Mouse (Mus musculus): Measurements from ENCODE around the gene Grb2.

Grb2 gene

GRCm38 (mm10) chr11:115712268-115712667 is 3.9 kb upstream of the Grb2 start:
- no peak for DNase-seq (ENCODE audit: low spot score)

GRCm38 (mm10) chr11:115711133-115711532 is 2.7 kb upstream of the Grb2 start:
- no peak for DNase-seq (ENCODE audit: low spot score)

GRCm38 (mm10) chr11:115709829-115710559 is 1.6 kb upstream of the Grb2 start:
- DNase-seq (ENCODE audit: low spot score), result no peak

DNA sequence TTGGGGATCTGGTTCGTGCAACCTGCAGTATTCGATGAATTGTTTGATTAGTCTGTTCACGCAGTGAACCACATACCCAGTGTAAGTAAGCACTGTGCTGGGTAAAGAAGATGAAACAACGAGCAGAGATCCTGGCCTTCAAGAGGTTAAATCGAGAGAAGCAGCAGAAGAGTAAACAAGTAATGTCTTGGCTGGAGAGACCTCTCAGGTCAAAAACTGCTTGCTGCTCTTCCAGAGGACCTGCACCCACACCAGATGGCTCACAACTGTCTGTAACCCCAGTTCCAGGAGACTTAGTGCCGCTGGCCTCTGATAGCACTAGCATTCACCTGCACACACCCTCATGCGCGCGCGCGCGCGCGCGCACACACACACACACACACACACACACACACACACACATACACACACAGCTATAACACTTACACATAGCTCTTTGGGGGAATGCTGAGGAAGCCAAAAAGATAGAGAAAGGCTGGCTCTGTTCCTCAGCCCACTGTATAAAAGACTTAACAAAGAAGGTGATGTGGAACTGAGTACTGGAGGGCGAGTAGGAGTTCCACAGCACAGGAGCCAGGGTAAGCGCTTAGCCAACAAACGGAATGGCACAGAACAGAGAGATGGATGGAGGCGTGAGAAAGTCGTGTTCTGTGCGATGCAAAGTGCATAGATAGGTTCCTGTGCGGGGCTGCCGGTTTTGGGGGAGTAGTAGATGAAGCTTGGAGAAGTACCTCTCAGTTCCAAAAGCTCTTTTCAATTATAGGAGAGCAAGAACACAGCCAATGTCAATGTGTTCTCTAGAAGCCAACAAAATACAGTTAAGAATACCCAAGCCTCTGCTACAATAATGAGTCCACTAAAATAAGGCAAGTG is 795 bp upstream of the Grb2 start:
- peak; percentile 59 for DNase-seq (ENCODE audit: low spot score)

- DNase-seq (ENCODE audit: low spot score), result peak; percentile 33
These were observed 836 bp downstream of the Grb2 start for GRCm38 (mm10) chr11:115707313-115708208.

DNA sequence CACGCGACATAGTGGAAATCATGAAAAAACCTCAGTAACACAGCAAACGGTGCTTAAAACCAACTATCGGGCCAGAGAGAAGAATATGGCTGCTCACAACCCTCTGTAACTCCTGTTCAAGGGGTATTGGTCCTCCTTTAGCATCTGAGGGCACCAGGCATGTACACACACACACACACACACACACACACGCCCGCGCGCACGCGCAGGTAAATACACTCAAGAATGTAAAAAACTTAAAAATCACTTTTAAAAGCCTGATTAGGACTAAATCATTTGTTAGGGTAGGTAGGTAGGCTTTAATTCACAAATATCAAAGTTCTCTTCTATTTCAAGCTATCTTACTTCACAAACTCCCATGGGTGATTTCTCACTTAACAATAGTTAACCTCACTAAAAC is 1.8 kb downstream of the Grb2 start:
- no peak for DNase-seq (ENCODE audit: low spot score)

DNA sequence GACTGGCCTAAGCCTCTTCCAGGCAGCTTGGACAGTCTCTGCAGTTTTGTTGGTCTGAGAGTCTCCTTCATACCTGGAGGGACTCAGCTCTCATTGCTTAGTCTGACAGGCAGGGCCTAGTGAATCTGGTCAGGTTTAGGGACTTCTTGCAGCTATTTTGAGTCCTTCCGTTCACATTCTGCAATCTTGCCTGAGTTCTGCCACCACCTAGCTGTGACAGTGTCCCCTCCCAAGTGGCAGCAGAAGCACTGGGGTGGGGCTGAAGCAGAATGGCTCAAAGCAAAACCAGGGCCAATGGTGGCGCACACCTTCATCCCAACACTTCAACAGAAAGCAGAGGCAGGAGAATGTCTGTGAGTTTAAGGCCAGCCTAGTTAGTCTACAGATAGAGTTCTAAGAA is 2.8 kb downstream of the Grb2 start:
- no peak for DNase-seq (ENCODE audit: low spot score)

GRCm38 (mm10) chr11:115704648-115705047 is 3.7 kb downstream of the Grb2 start:
- no peak for DNase-seq (ENCODE audit: low spot score)

DNA sequence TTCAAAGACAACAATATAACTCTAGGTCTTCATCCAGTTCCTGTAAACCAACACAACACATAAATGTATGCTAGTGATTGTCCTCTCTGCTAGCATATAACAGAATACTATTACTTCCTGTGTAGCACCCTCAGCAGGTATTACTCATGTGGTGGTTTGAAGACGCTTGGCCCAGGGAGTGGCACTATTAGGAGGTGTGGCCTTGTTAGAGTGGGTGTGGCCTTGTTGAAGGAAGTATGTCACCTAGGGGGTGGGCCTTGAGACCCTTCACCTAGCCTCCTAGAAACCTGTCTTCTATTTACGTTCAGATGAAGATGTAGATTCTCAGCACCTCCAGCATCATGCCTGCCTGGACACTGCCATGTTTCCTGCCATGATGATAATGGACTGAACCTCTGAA is 4.9 kb downstream of the Grb2 start:
- DNase-seq (ENCODE audit: low spot score), result no peak

DNA sequence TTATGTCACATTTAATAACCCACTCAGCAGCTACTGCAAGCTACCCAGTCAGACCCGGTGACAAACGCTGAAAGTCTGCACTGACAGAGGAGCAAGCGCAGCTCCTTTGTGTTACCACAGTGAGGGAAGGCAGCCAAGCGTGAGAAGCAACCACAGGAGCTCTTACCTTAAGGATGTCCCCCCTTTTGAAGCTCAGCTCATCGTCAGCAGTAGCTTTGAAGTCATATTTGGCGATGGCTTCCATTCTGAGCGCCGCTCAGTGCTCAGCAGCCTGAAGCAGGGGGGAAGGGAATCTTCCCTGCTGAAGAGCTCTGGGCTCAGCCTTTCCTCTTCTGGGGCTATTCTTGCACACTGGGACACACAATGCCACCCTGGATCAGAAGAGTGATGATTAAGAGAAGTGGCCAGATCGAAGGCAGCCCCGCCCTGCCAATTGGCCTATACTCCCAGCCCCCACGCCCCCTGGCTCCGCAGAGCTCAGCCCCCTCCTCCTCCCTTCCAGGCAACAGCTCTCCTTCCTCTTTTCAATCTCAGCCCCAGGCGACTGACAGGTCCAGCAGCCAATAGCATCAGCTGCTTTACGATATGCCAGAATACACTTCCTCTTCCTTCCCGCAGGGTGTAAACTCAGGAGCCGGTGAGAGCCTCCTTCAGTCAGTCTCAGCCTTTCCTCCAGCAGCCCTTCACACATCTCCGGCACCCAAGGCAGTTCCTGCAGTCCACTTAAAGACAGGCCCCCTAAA is 9.2 kb downstream of the Grb2 start:
- DNase-seq (ENCODE audit: low spot score), result no peak

GRCm38 (mm10) chr11:115697722-115698121 is 10.7 kb downstream of the Grb2 start:
- no peak for DNase-seq (ENCODE audit: low spot score)

DNA sequence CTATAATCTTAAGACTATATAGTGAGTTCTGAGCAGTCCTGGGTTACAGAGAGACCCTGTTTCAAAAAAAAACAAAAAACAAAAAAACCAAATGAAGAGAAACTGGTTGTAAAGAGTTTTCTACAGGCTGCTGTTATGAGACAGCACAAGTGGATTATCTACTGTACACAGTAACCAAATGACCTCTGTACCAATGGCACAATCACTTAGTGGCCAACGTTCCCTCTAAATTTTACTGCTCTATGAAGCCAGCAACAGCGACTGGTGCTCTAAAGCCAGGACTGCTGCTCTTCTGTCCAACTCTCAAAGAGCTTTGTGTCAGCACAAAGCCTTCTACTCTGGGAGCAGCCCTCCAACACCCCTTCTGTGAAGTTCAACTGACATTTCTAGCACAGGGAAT is 11.3 kb downstream of the Grb2 start:
- no peak for DNase-seq (ENCODE audit: low spot score)

GRCm38 (mm10) chr11:115696471-115696870 is 11.9 kb downstream of the Grb2 start:
- DNase-seq (ENCODE audit: low spot score), result no peak

GRCm38 (mm10) chr11:115693979-115694578 is 14.3 kb downstream of the Grb2 start:
- no peak for DNase-seq (ENCODE audit: low spot score)

DNA sequence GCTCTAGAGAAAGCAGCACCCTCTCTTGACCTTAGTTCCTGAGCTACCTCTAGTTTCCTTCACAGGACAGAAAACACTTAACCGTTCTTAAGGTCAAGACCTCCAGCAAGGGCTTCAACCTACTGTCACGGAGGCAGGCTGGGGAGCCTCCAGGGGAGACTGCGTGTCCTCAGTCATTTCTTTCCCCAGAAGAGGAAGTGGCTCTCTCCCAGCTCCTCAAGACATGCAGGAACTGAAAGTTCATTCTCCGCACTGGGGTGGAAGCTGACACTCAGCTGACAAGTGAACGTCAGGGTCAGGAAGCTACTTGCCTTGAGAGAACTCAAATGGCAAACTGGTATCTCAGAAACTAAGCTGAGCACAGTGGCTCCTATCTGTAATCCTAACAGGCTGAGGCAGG is 15.6 kb downstream of the Grb2 start:
- no peak for DNase-seq (ENCODE audit: low spot score)

GRCm38 (mm10) chr11:115691976-115692375 is 16.4 kb downstream of the Grb2 start:
- no peak for DNase-seq (ENCODE audit: low spot score)

- no peak for DNase-seq (ENCODE audit: low spot score)
These were observed 16.9 kb downstream of the Grb2 start for GRCm38 (mm10) chr11:115691511-115691910.

- no peak for DNase-seq (ENCODE audit: low spot score)
These were observed 17.4 kb downstream of the Grb2 start for GRCm38 (mm10) chr11:115691013-115691412.

DNA sequence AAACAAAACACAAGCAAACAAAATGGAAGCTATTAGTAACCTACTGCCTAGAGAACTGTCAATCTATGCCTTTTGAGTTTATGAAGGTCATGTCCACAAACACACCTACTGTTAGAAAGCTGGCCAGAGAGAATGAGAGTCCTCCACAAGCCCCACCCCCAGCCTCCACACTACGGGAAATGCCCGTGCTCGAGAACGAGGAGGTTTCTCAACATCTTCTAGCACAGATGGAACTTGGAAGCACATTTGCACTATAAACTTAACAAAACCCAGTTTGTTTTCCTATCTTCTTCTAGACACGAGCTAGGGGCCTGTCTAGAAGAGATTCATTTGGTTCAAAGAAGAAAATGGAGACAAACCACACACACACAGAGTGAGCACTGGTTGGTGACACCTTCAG is 18.0 kb downstream of the Grb2 start:
- DNase-seq (ENCODE audit: low spot score), result no peak

DNA sequence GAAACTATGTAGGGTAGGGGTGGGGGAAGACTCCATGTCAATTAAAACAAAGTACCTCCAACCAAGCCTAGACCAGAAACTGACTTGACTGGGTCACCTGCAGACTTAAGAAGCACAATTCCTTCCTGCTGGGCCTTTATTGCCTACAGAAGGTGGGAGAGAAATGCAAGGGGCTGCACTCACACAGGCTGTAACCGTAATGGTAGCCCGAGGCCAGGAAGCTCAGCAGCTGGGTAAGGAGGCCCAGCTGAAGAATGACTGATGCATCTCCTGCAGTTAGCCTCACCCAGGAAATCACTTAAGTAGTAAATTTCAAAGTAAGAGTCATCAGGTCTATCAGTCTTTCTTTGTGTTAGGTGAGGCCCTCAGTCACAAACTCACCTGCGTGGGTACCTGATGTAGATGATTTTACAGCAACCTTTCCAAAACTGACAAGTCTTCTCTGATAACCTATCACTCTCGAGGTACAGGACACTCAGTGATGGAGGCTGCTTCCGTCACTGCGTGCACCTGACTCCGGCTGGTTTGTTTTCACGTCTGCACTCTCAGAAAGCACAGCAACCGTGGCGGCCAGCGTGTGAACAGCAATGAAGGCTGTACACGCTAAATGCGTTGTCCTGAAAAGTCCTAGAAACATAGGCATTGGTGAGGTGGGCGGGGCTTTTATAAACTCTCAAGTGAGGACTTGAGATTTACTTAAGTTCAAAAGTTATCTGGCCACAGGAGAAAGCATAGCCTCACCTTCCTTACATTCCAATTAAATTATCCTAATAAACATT is 19.1 kb downstream of the Grb2 start:
- DNase-seq (ENCODE audit: low spot score), result no peak

Measured in c-Kit-positive CD71-positive TER-119-positive erythroid progenitor cells, embryonic 14.5 days (primary cell).